Mouse (Mus musculus): ENCODE measurements at regions not wholly inside any gene's neighbourhood (a gene's known extent, or its start where the extent isn't known, plus 50 kb on each side); places are given as distances from the start of the nearest gene placed in this dataset.

GRCm38 (mm10) chr5:73792216-73792615 is 141.0 kb downstream of the Spata18 start:
- TF ChIP-seq POLR2A (IDR thresholded peaks at IDR 0.05; ENCODE audit: low read depth, low read length) (no peak), CTCF (IDR thresholded peaks at IDR 0.05; ENCODE audit: extremely low read depth, insufficient read length, insufficient replicate concordance, low read depth, low read length) (no peak)

Measured in small intestine, adult 2 months (tissue).